Mouse (Mus musculus): Measurements from ENCODE around the gene Rasa3. TPM values are rescaled to one million over a fixed set of nuclear protein-coding genes. Genes with fewer than 3 reads are reported as not detected.

Rasa3 gene
- polyA plus RNA-seq, 1 experiment from 2014 or later = 34.4 TPM

- no peaks in the 10 kb centered on the region for H3K36me3 ChIP-seq (ENCODE audit: control insufficient read depth, insufficient read depth, low read length)
- no peak for ATAC-seq (ENCODE audit: low read depth)
These were observed 11.9 kb downstream of the Rasa3 start for GRCm38 (mm10) chr8:13665538-13665937.

GRCm38 (mm10) chr8:13664711-13665210, 12.6 kb downstream of the Rasa3 start:
- Histone ChIP-seq H3K27me3 (ENCODE audit: control insufficient read depth, insufficient read depth, low read length) (no peaks in the 10 kb centered on the region), H3K4me2 (ENCODE audit: low read depth, low read length) (no peak overlapping the region), H3K4me1 (ENCODE audit: control insufficient read depth, insufficient read depth, low read length) (peaks cover 4% of the 10 kb centered on the region; the same call in 1 of the 2 replicates), H3K36me3 (ENCODE audit: control insufficient read depth, insufficient read depth, low read length) (no peaks in the 10 kb centered on the region), H3K4me3 (ENCODE audit: low read depth, low read length) (no peak overlapping the region), H3K9me3 (ENCODE audit: control insufficient read depth, low read length) (no peaks in the 10 kb centered on the region), H3K27ac (ENCODE audit: low read depth, low read length) (no peak overlapping the region), H3K9ac (replicated peaks; ENCODE audit: low read depth, low read length) (no peak overlapping the region)
- WGBS = 92% methylated on average over 6 of the region's 6 CpGs
- ATAC-seq (ENCODE audit: low read depth) = no peak

More at GRCm38 (mm10) chr8:13665538-13665937, 11.9 kb downstream of the Rasa3 start:
- WGBS = 85% methylated on average over 4 of the region's 4 CpGs
- peaks cover 4% of the 10 kb centered on the region; the same call in 1 of the 2 replicates for H3K4me1 ChIP-seq (ENCODE audit: control insufficient read depth, insufficient read depth, low read length)
- no peak overlapping the region for H3K27ac ChIP-seq (ENCODE audit: low read depth, low read length)
- no peaks in the 10 kb centered on the region for H3K9me3 ChIP-seq (ENCODE audit: control insufficient read depth, low read length)
- H3K4me2 ChIP-seq (ENCODE audit: low read depth, low read length) = no peak overlapping the region
- no peak overlapping the region for H3K4me3 ChIP-seq (ENCODE audit: low read depth, low read length)
- H3K27me3 ChIP-seq (ENCODE audit: control insufficient read depth, insufficient read depth, low read length) = no peaks in the 10 kb centered on the region
- H3K9ac ChIP-seq (replicated peaks; ENCODE audit: low read depth, low read length) = no peak overlapping the region

GRCm38 (mm10) chr8:13660323-13660722, 17.1 kb downstream of the Rasa3 start:
- 91% methylated on average over 13 of the region's 13 CpGs for WGBS
- ATAC-seq (ENCODE audit: low read depth) = no peak
- H3K27ac ChIP-seq (ENCODE audit: low read depth, low read length) = no peak overlapping the region
- H3K9ac ChIP-seq (replicated peaks; ENCODE audit: low read depth, low read length) = no peak overlapping the region
- H3K4me1 ChIP-seq (ENCODE audit: control insufficient read depth, insufficient read depth, low read length) = peaks cover 4% of the 10 kb centered on the region; the same call in 1 of the 2 replicates
- no peaks in the 10 kb centered on the region for H3K9me3 ChIP-seq (ENCODE audit: control insufficient read depth, low read length)
- H3K4me2 ChIP-seq (ENCODE audit: low read depth, low read length) = no peak overlapping the region
- H3K27me3 ChIP-seq (ENCODE audit: control insufficient read depth, insufficient read depth, low read length) = no peaks in the 10 kb centered on the region
- H3K4me3 ChIP-seq (ENCODE audit: low read depth, low read length) = no peak overlapping the region
- no peaks in the 10 kb centered on the region for H3K36me3 ChIP-seq (ENCODE audit: control insufficient read depth, insufficient read depth, low read length)

- H3K9ac ChIP-seq (replicated peaks; ENCODE audit: low read depth, low read length) = no peak overlapping the region
- H3K27me3 ChIP-seq (ENCODE audit: control insufficient read depth, insufficient read depth, low read length) = no peaks in the 10 kb centered on the region
- no peaks in the 10 kb centered on the region for H3K9me3 ChIP-seq (ENCODE audit: control insufficient read depth, low read length)
- no peak overlapping the region for H3K27ac ChIP-seq (ENCODE audit: low read depth, low read length)
- ATAC-seq (ENCODE audit: low read depth) = no peak
- peaks cover 4% of the 10 kb centered on the region; the same call in 1 of the 2 replicates for H3K4me1 ChIP-seq (ENCODE audit: control insufficient read depth, insufficient read depth, low read length)
- H3K4me2 ChIP-seq (ENCODE audit: low read depth, low read length) = no peak overlapping the region
- no peak overlapping the region for H3K4me3 ChIP-seq (ENCODE audit: low read depth, low read length)
- WGBS = 63% methylated on average over 12 of the region's 12 CpGs
- H3K36me3 ChIP-seq (ENCODE audit: control insufficient read depth, insufficient read depth, low read length) = no peaks in the 10 kb centered on the region
These were observed 19.9 kb downstream of the Rasa3 start for GRCm38 (mm10) chr8:13657479-13657878.

GRCm38 (mm10) chr8:13655033-13655351, 22.4 kb downstream of the Rasa3 start:
- no peaks in the 10 kb centered on the region for H3K9me3 ChIP-seq (ENCODE audit: control insufficient read depth, low read length)
- no peaks in the 10 kb centered on the region for H3K27me3 ChIP-seq (ENCODE audit: control insufficient read depth, insufficient read depth, low read length)
- H3K9ac ChIP-seq (replicated peaks; ENCODE audit: low read depth, low read length) = no peak overlapping the region
- H3K4me2 ChIP-seq (ENCODE audit: low read depth, low read length) = no peak overlapping the region
- H3K4me3 ChIP-seq (ENCODE audit: low read depth, low read length) = no peak overlapping the region
- 89% methylated on average over 5 of the region's 5 CpGs for WGBS
- no peak for ATAC-seq (ENCODE audit: low read depth)
- no peaks in the 10 kb centered on the region for H3K36me3 ChIP-seq (ENCODE audit: control insufficient read depth, insufficient read depth, low read length)
- no peak overlapping the region for H3K27ac ChIP-seq (ENCODE audit: low read depth, low read length)
- H3K4me1 ChIP-seq (ENCODE audit: control insufficient read depth, insufficient read depth, low read length) = peaks cover 4% of the 10 kb centered on the region; the same call in 1 of the 2 replicates

GRCm38 (mm10) chr8:13654350-13655032, 22.9 kb downstream of the Rasa3 start:
- WGBS = 87% methylated on average over 11 of the region's 11 CpGs
- no peak overlapping the region for H3K4me2 ChIP-seq (ENCODE audit: low read depth, low read length)
- no peaks in the 10 kb centered on the region for H3K36me3 ChIP-seq (ENCODE audit: control insufficient read depth, insufficient read depth, low read length)
- H3K9ac ChIP-seq (replicated peaks; ENCODE audit: low read depth, low read length) = no peak overlapping the region
- H3K27me3 ChIP-seq (ENCODE audit: control insufficient read depth, insufficient read depth, low read length) = no peaks in the 10 kb centered on the region
- no peaks in the 10 kb centered on the region for H3K9me3 ChIP-seq (ENCODE audit: control insufficient read depth, low read length)
- H3K4me1 ChIP-seq (ENCODE audit: control insufficient read depth, insufficient read depth, low read length) = peaks cover 9% of the 10 kb centered on the region
- H3K27ac ChIP-seq (ENCODE audit: low read depth, low read length) = no peak overlapping the region
- no peak for ATAC-seq (ENCODE audit: low read depth)
- H3K4me3 ChIP-seq (ENCODE audit: low read depth, low read length) = no peak overlapping the region

GRCm38 (mm10) chr8:13650541-13651191, 26.7 kb downstream of the Rasa3 start:
- Histone ChIP-seq H3K4me1 (ENCODE audit: control insufficient read depth, insufficient read depth, low read length) (peaks cover 15% of the 10 kb centered on the region), H3K9me3 (ENCODE audit: control insufficient read depth, low read length) (no peaks in the 10 kb centered on the region), H3K4me2 (ENCODE audit: low read depth, low read length) (no peak overlapping the region), H3K36me3 (ENCODE audit: control insufficient read depth, insufficient read depth, low read length) (no peaks in the 10 kb centered on the region), H3K27me3 (ENCODE audit: control insufficient read depth, insufficient read depth, low read length) (no peaks in the 10 kb centered on the region), H3K27ac (ENCODE audit: low read depth, low read length) (no peak overlapping the region), H3K9ac (replicated peaks; ENCODE audit: low read depth, low read length) (no peak overlapping the region), H3K4me3 (ENCODE audit: low read depth, low read length) (no peak overlapping the region)
- ATAC-seq (ENCODE audit: low read depth) = no peak
- WGBS = 93% methylated on average over 11 of the region's 11 CpGs

GRCm38 (mm10) chr8:13649154-13649515, 28.3 kb downstream of the Rasa3 start:
- peaks cover 23% of the 10 kb centered on the region for H3K4me1 ChIP-seq (ENCODE audit: control insufficient read depth, insufficient read depth, low read length)
- no peak for ATAC-seq (ENCODE audit: low read depth)
- 7% methylated on average over 3 of the region's 3 CpGs for WGBS

More at GRCm38 (mm10) chr8:13649154-13649515, 28.3 kb downstream of the Rasa3 start:
- Histone ChIP-seq H3K27ac (ENCODE audit: low read depth, low read length) (peak overlapping the region; percentile 84), H3K9ac (replicated peaks; ENCODE audit: low read depth, low read length) (no peak overlapping the region), H3K27me3 (ENCODE audit: control insufficient read depth, insufficient read depth, low read length) (no peaks in the 10 kb centered on the region), H3K36me3 (ENCODE audit: control insufficient read depth, insufficient read depth, low read length) (no peaks in the 10 kb centered on the region), H3K4me2 (ENCODE audit: low read depth, low read length) (no peak overlapping the region), H3K4me3 (ENCODE audit: low read depth, low read length) (no peak overlapping the region), H3K9me3 (ENCODE audit: control insufficient read depth, low read length) (no peaks in the 10 kb centered on the region)
